Mouse (Mus musculus): Measurements from ENCODE around the gene Agpat4. TPM values are rescaled to one million over a fixed set of nuclear protein-coding genes. Genes with fewer than 3 reads are reported as not detected.

The Agpat4 gene
- polyA plus RNA-seq, 1 experiment from 2014 or later = 71.2 TPM

GRCm38 (mm10) chr17:12205015-12205693 is 86.7 kb downstream of the Agpat4 start:
- Histone ChIP-seq H3K27ac (ENCODE audit: low read depth, low read length) (no peak overlapping the region), H3K27me3 (replicated peaks; ENCODE audit: control insufficient read depth, insufficient read depth, low read length) (no peaks in the 10 kb centered on the region), H3K9ac (ENCODE audit: low read depth, low read length) (no peak overlapping the region), H3K4me3 (ENCODE audit: low read length) (no peak overlapping the region), H3K4me2 (ENCODE audit: low read length) (no peak overlapping the region), H3K4me1 (ENCODE audit: control insufficient read depth, insufficient read depth, low read depth, low read length) (peaks cover 27% of the 10 kb centered on the region), H3K9me3 (ENCODE audit: control insufficient read depth, low read length) (no peaks in the 10 kb centered on the region), H3K36me3 (ENCODE audit: control insufficient read depth, insufficient read depth, low read length) (no peaks in the 10 kb centered on the region)
- WGBS = 59% methylated on average over 10 of the region's 10 CpGs
- 0 out of 2 replicates have a peak, but pooled peaks have one; percentile 1 for ATAC-seq

GRCm38 (mm10) chr17:12205694-12206075 is 87.2 kb downstream of the Agpat4 start:
- Histone ChIP-seq H3K27ac (ENCODE audit: low read depth, low read length) (no peak overlapping the region), H3K4me1 (ENCODE audit: control insufficient read depth, insufficient read depth, low read depth, low read length) (peaks cover 27% of the 10 kb centered on the region), H3K4me3 (ENCODE audit: low read length) (no peak overlapping the region), H3K27me3 (replicated peaks; ENCODE audit: control insufficient read depth, insufficient read depth, low read length) (no peaks in the 10 kb centered on the region), H3K4me2 (ENCODE audit: low read length) (no peak overlapping the region), H3K36me3 (ENCODE audit: control insufficient read depth, insufficient read depth, low read length) (no peaks in the 10 kb centered on the region), H3K9me3 (ENCODE audit: control insufficient read depth, low read length) (no peaks in the 10 kb centered on the region), H3K9ac (ENCODE audit: low read depth, low read length) (no peak overlapping the region)
- ATAC-seq = no peak
- 13% methylated on average over 4 of the region's 4 CpGs for WGBS

GRCm38 (mm10) chr17:12206248-12206647 is 87.7 kb downstream of the Agpat4 start:
- ATAC-seq = no peak
- H3K36me3 ChIP-seq (ENCODE audit: control insufficient read depth, insufficient read depth, low read length) = no peaks in the 10 kb centered on the region
- H3K27me3 ChIP-seq (replicated peaks; ENCODE audit: control insufficient read depth, insufficient read depth, low read length) = no peaks in the 10 kb centered on the region
- no peak overlapping the region for H3K4me2 ChIP-seq (ENCODE audit: low read length)
- peaks cover 27% of the 10 kb centered on the region for H3K4me1 ChIP-seq (ENCODE audit: control insufficient read depth, insufficient read depth, low read depth, low read length)
- 52% methylated on average over 3 of the region's 3 CpGs for WGBS
- H3K27ac ChIP-seq (ENCODE audit: low read depth, low read length) = no peak overlapping the region
- no peaks in the 10 kb centered on the region for H3K9me3 ChIP-seq (ENCODE audit: control insufficient read depth, low read length)
- no peak overlapping the region for H3K9ac ChIP-seq (ENCODE audit: low read depth, low read length)
- H3K4me3 ChIP-seq (ENCODE audit: low read length) = no peak overlapping the region

GRCm38 (mm10) chr17:12207022-12207548 is 88.6 kb downstream of the Agpat4 start:
- Histone ChIP-seq H3K9ac (ENCODE audit: low read depth, low read length) (no peak overlapping the region), H3K36me3 (ENCODE audit: control insufficient read depth, insufficient read depth, low read length) (no peaks in the 10 kb centered on the region), H3K4me1 (ENCODE audit: control insufficient read depth, insufficient read depth, low read depth, low read length) (peaks cover 27% of the 10 kb centered on the region), H3K4me3 (ENCODE audit: low read length) (no peak overlapping the region), H3K27ac (ENCODE audit: low read depth, low read length) (no peak overlapping the region; the same call in 1 of the 2 replicates), H3K27me3 (replicated peaks; ENCODE audit: control insufficient read depth, insufficient read depth, low read length) (no peaks in the 10 kb centered on the region), H3K9me3 (ENCODE audit: control insufficient read depth, low read length) (no peaks in the 10 kb centered on the region), H3K4me2 (ENCODE audit: low read length) (no peak overlapping the region)
- 21% methylated on average over 1 of the region's 1 CpGs for WGBS
- no peak for ATAC-seq

GRCm38 (mm10) chr17:12209481-12209880 is 91.0 kb downstream of the Agpat4 start:
- no peaks in the 10 kb centered on the region for H3K27me3 ChIP-seq (replicated peaks; ENCODE audit: control insufficient read depth, insufficient read depth, low read length)

GRCm38 (mm10) chr17:12210544-12211132 is 92.1 kb downstream of the Agpat4 start:
- H3K9ac ChIP-seq (ENCODE audit: low read depth, low read length) = no peak overlapping the region
- peaks cover 7% of the 10 kb centered on the region for H3K4me1 ChIP-seq (ENCODE audit: control insufficient read depth, insufficient read depth, low read depth, low read length)
- 34% methylated on average over 8 of the region's 8 CpGs for WGBS
- no peak overlapping the region for H3K27ac ChIP-seq (ENCODE audit: low read depth, low read length)
- no peak for ATAC-seq
- no peak overlapping the region for H3K4me3 ChIP-seq (ENCODE audit: low read length)
- no peaks in the 10 kb centered on the region for H3K27me3 ChIP-seq (replicated peaks; ENCODE audit: control insufficient read depth, insufficient read depth, low read length)
- H3K4me2 ChIP-seq (ENCODE audit: low read length) = no peak overlapping the region
- H3K36me3 ChIP-seq (ENCODE audit: control insufficient read depth, insufficient read depth, low read length) = peaks cover 11% of the 10 kb centered on the region
- H3K9me3 ChIP-seq (ENCODE audit: control insufficient read depth, low read length) = no peaks in the 10 kb centered on the region

More at GRCm38 (mm10) chr17:12209481-12209880, 91.0 kb downstream of the Agpat4 start:
- no peak overlapping the region for H3K9ac ChIP-seq (ENCODE audit: low read depth, low read length)
- ATAC-seq = no peak
- peaks cover 18% of the 10 kb centered on the region for H3K4me1 ChIP-seq (ENCODE audit: control insufficient read depth, insufficient read depth, low read depth, low read length)
- H3K4me3 ChIP-seq (ENCODE audit: low read length) = no peak overlapping the region
- no peak overlapping the region for H3K4me2 ChIP-seq (ENCODE audit: low read length)
- 84% methylated on average over 4 of the region's 4 CpGs for WGBS
- 0 out of 2 replicates have a peak, but pooled peaks cover 2% of the 10 kb centered on the region for H3K36me3 ChIP-seq (ENCODE audit: control insufficient read depth, insufficient read depth, low read length)
- no peaks in the 10 kb centered on the region for H3K9me3 ChIP-seq (ENCODE audit: control insufficient read depth, low read length)
- H3K27ac ChIP-seq (ENCODE audit: low read depth, low read length) = no peak overlapping the region

GRCm38 (mm10) chr17:12211890-12212289 is 93.4 kb downstream of the Agpat4 start:
- WGBS = 90% methylated on average over 11 of the region's 11 CpGs
- ATAC-seq = no peak
- Histone ChIP-seq H3K9ac (ENCODE audit: low read depth, low read length) (no peak overlapping the region), H3K36me3 (ENCODE audit: control insufficient read depth, insufficient read depth, low read length) (peaks cover 19% of the 10 kb centered on the region), H3K4me3 (ENCODE audit: low read length) (no peak overlapping the region), H3K27ac (ENCODE audit: low read depth, low read length) (no peak overlapping the region), H3K4me1 (ENCODE audit: control insufficient read depth, insufficient read depth, low read depth, low read length) (no peaks in the 10 kb centered on the region; the same call in 1 of the 2 replicates), H3K4me2 (ENCODE audit: low read length) (no peak overlapping the region), H3K27me3 (replicated peaks; ENCODE audit: control insufficient read depth, insufficient read depth, low read length) (no peaks in the 10 kb centered on the region), H3K9me3 (ENCODE audit: control insufficient read depth, low read length) (no peaks in the 10 kb centered on the region)

- Histone ChIP-seq H3K27me3 (replicated peaks; ENCODE audit: control insufficient read depth, insufficient read depth, low read length) (no peaks in the 10 kb centered on the region), H3K4me2 (ENCODE audit: low read length) (no peak overlapping the region), H3K9ac (ENCODE audit: low read depth, low read length) (no peak overlapping the region), H3K36me3 (ENCODE audit: control insufficient read depth, insufficient read depth, low read length) (peaks cover 22% of the 10 kb centered on the region), H3K27ac (ENCODE audit: low read depth, low read length) (no peak overlapping the region), H3K4me3 (ENCODE audit: low read length) (no peak overlapping the region), H3K9me3 (ENCODE audit: control insufficient read depth, low read length) (no peaks in the 10 kb centered on the region), H3K4me1 (ENCODE audit: control insufficient read depth, insufficient read depth, low read depth, low read length) (no peaks in the 10 kb centered on the region; the same call in 1 of the 2 replicates)
- peak; percentile 34; the same call in 1 of the 2 replicates for ATAC-seq
- 90% methylated on average over 6 of the region's 6 CpGs for WGBS
These were observed 93.8 kb downstream of the Agpat4 start for GRCm38 (mm10) chr17:12212341-12212740.

- Histone ChIP-seq H3K36me3 (ENCODE audit: control insufficient read depth, insufficient read depth, low read length) (peaks cover 27% of the 10 kb centered on the region), H3K27me3 (replicated peaks; ENCODE audit: control insufficient read depth, insufficient read depth, low read length) (no peaks in the 10 kb centered on the region), H3K27ac (ENCODE audit: low read depth, low read length) (no peak overlapping the region), H3K4me2 (ENCODE audit: low read length) (no peak overlapping the region), H3K4me3 (ENCODE audit: low read length) (no peak overlapping the region), H3K9ac (ENCODE audit: low read depth, low read length) (no peak overlapping the region), H3K4me1 (ENCODE audit: control insufficient read depth, insufficient read depth, low read depth, low read length) (no peaks in the 10 kb centered on the region), H3K9me3 (ENCODE audit: control insufficient read depth, low read length) (no peaks in the 10 kb centered on the region)
- WGBS = 89% methylated on average over 8 of the region's 8 CpGs
- ATAC-seq = no peak
These were observed 94.9 kb downstream of the Agpat4 start for GRCm38 (mm10) chr17:12213430-12213829.

Data from hindbrain, embryonic 16.5 days (tissue).